Mouse (Mus musculus): ENCODE measurements around the gene Fas. TPM values are rescaled to one million over a fixed set of nuclear protein-coding genes. Genes with fewer than 3 reads are reported as not detected.

The Fas gene
- polyA plus RNA-seq, 1 experiment from 2014 or later = 2.5 TPM

Other genes with a start within 250 kb of the Fas start
- not detected in 2 replicates for gene Lipn, start 223.3 kb upstream of the Fas start, polyA plus RNA-seq (2015; fragmentation: Nextera tagmentation; extraction: Ambion mirVana)
- gene Lipm, start 189.7 kb upstream of the Fas start, polyA plus RNA-seq (2015; fragmentation: Nextera tagmentation; extraction: Ambion mirVana) = 0.19 TPM in 1 of 2 replicates, not detected in the other
- 0.08 and 0.09 TPM in 2 replicates for gene Ankrd22, start 124.6 kb upstream of the Fas start, polyA plus RNA-seq (2015; fragmentation: Nextera tagmentation; extraction: Ambion mirVana)
- gene Stambpl1, start 98.4 kb upstream of the Fas start, polyA plus RNA-seq (2015; fragmentation: Nextera tagmentation; extraction: Ambion mirVana) = 4.3 and 5.0 TPM in 2 replicates
- 212 and 464 TPM in 2 replicates for gene Acta2, start 35.1 kb upstream of the Fas start, polyA plus RNA-seq (2015; fragmentation: Nextera tagmentation; extraction: Ambion mirVana)
- gene Ch25h, start 184.5 kb downstream of the Fas start, polyA plus RNA-seq (2015; fragmentation: Nextera tagmentation; extraction: Ambion mirVana) = 1.8 and 2.2 TPM in 2 replicates
- gene Lipa, start 236.8 kb downstream of the Fas start, polyA plus RNA-seq (2015; fragmentation: Nextera tagmentation; extraction: Ambion mirVana) = 31.2 and 32.5 TPM in 2 replicates